Mouse (Mus musculus): ENCODE measurements around the gene Pex26.

DNA sequence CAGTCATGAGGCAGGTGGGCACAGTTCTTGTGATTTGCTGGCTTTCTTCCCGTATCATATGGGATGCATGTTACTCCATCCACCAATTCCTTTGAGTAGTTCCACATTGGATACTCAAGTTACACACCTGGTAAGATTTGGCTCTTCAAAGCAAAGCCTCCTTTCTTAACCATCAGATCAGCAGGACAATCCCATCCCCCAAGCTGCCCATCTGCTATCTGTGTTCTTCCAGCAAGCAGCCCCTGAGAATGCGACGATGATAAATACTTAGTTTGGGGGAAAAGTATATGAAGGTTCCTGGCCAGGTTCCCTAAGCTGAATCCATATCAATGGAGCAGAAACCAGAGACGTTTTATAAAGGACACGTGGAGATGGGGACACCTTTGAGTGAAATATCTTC, 30.8 kb downstream of the Pex26 start:
- TF ChIP-seq CTCF (IDR thresholded peaks at IDR 0.05; ENCODE audit: control insufficient read depth, insufficient read depth, low read length) (no peak), POLR2A (IDR thresholded peaks at IDR 0.05; ENCODE audit: borderline replicate concordance, control insufficient read depth, low read depth, low read length) (no peak)
